Mouse (Mus musculus) cerebellum, adult 2 months (tissue): ENCODE results near the gene Exog. TPM values are rescaled to one million over a fixed set of nuclear protein-coding genes. Genes with fewer than 3 reads are reported as not detected.
A peak's percentile ranks its signal among the peaks of the same experiment; 100 is the strongest.

Experiments
- DNase-seq, 2 experiments: peaks; one replicate each; pipeline ENCODE4 v3.0.0; 2021
- H3K27ac ChIP-seq: fragments of 200-500 bp; 2 replicates; pipeline ENCODE4 v1.5.1; 2012; ENCODE audit warnings: low read length, control low read depth, inconsistent platforms; ENCODE audit not compliant: insufficient read depth
- H3K27me3 ChIP-seq: fragments of 200-500 bp; 2 replicates; pipeline ENCODE4 v1.6.1; 2012; ENCODE audit warnings: inconsistent platforms, mild to moderate bottlenecking, low read length, moderate library complexity; ENCODE audit not compliant: control insufficient read depth, insufficient read depth
- H3K4me1 ChIP-seq: fragments of 200-500 bp; 2 replicates; pipeline ENCODE4 v1.6.1; 2011; ENCODE audit warnings: low read length; ENCODE audit not compliant: control insufficient read depth, insufficient read depth
- H3K4me3 ChIP-seq: fragments of 200-500 bp; replicated peaks from 2 replicates; pipeline ENCODE3; 2011; ENCODE audit warnings: mild to moderate bottlenecking, low read depth, low read length, control low read depth; ENCODE audit not compliant: insufficient read depth
- CTCF ChIP-seq: fragments of 200-500 bp; IDR thresholded peaks from 2 replicates; pipeline ENCODE4 v1.5.1; 2011; ENCODE audit warnings: low read depth, mild to moderate bottlenecking, control low read depth, low read length, moderate library complexity, borderline replicate concordance; ENCODE audit not compliant: insufficient read depth
- POLR2A ChIP-seq: fragments of 200-500 bp; IDR thresholded peaks from 2 replicates; pipeline ENCODE4 v1.6.1; 2011; ENCODE audit warnings: low read length, control low read depth, borderline replicate concordance; ENCODE audit not compliant: insufficient read depth
- WGBS: fragments of 180-500 bp; shearing (Covaris S2); methylation state at CpG from one replicate; pipeline ENCODE4 v1.1.7; 2018; 5-methylcytosine and 5-hydroxymethylcytosine counted together
- polyA plus RNA-seq: library from polyadenylated mRNA; depleted of rRNA; stranded (reverse); fragments of >200 nt; gene quantifications from 2 replicates; pipeline ENCODE4 v1.2.3, GENCODE M21; 2012

The Exog gene
- polyA plus RNA-seq, 1 experiment: 14.1 TPM

DNA sequence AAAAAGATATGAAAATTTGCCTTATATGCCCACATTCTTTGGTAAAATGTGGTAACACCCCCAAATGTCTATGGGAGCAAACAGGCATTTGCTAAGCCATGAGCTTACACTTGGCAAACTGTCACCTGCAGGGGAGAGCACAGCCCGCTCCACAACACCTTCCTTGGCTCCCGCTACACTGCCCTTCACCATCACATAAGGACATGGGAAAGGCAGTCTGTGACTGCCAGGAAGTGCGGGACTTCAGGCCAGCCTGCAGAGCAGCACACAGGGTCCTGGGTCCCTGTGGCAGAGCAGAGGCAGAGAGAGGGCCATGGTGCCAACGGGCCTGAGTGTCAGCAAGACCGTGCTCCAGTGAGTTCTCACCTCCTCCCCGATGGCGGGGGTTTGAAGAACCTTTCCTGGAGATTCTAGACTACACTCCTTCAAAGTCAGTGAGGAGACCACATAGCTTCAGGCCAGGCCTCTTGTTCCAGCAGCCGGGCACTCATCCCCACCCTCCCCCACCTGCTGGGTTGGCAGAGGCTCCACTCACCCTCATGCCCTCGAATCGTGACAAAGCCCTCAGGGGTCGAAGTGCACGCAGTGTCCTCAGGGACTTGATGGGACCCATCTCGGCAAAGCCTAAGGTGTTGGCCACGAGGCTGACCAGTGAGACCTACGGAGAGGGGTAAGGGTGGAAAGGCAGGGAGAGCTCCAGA, 53.0 kb downstream of the Exog start:
- no peak for DNase-seq
- H3K27ac ChIP-seq: no peak overlapping the region
- no peak overlapping the region for H3K4me3 ChIP-seq
- no peaks in the 10 kb centered on the region for H3K27me3 ChIP-seq
- TF ChIP-seq CTCF: no peak
- TF ChIP-seq POLR2A: no peak
- 57% methylated on average over 15 of the region's 15 CpGs for WGBS
- H3K4me1 ChIP-seq: peaks cover 7% of the 10 kb centered on the region; the same call in 1 of the 2 replicates

- H3K4me3 ChIP-seq: no peak overlapping the region
- WGBS: 83% methylated on average over 9 of the region's 9 CpGs
- DNase-seq: no peak
- no peaks in the 10 kb centered on the region for H3K27me3 ChIP-seq
- TF ChIP-seq POLR2A (no peak), CTCF (no peak)
- H3K4me1 ChIP-seq: peaks cover 7% of the 10 kb centered on the region; the same call in 1 of the 2 replicates
- no peak overlapping the region for H3K27ac ChIP-seq
Measured at GRCm38 (mm10) chr9:119498247-119498607, 53.5 kb downstream of the Exog start.

- TF ChIP-seq CTCF (no peak), POLR2A (no peak)
- WGBS: 94% methylated on average over 7 of the region's 7 CpGs
- Histone ChIP-seq H3K27me3 (no peaks in the 10 kb centered on the region), H3K4me3 (no peak overlapping the region), H3K27ac (no peak overlapping the region), H3K4me1 (peaks cover 7% of the 10 kb centered on the region; the same call in 1 of the 2 replicates)
- DNase-seq: no peak
Measured at GRCm38 (mm10) chr9:119498885-119499284, 54.1 kb downstream of the Exog start.

DNA sequence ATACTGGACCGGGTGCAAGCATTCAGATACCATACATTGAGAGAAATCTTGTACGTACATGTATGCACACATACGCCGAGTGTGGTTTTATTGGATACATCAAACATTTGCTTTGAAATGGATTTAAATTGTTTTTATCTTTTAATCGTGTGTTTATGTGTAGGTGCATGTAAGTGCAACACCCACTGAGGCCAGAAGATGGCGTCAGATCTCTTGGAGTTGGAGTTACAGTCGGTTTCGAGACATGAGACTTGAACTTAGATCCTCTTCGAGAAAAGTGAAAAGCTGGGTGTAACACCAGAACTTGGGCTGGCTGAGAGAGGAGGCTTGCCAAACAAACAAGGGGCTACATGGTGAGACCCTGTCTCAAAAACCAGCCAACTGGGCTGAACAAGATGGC, 58.9 kb downstream of the Exog start:
- Histone ChIP-seq H3K27me3 (no peaks in the 10 kb centered on the region; the same call in 1 of the 2 replicates), H3K4me1 (peaks cover 3% of the 10 kb centered on the region; the same call in 1 of the 2 replicates), H3K27ac (no peak overlapping the region), H3K4me3 (no peak overlapping the region)
- TF ChIP-seq POLR2A (no peak), CTCF (no peak)
- WGBS: 95% methylated on average over 9 of the region's 9 CpGs
- DNase-seq: no peak

DNA sequence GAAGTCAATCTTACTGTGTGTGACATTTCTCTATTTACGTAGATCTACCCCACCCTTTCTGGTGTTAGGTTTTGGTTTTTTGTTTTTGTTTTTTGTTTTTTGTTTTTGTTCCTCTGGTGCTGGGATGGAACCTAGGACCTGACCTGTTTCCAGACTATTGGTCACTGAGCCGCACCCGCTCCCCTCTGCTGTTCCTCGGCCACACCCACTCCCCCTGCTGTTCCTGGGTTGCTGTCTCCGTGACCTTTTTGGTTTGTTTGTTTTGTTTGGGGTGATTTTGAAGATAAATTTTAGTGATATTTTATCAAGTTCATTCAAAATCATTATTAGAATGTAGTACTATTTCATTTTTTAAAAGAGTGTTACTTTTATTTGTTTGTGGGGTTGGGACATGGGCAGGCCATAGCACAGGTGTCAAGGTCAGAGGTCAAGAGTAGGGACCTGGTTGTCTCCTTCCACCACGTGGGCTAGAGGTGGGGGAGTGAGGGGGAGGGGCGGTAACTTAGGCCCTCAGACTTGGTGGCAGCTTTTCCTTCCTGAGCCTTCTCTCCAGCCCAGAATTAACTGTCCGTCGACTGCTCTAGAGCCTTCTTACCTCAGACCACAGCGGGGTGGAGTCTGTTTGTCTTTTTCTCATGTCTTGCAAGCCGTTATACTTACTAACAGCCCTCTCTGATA, 60.4 kb downstream of the Exog start:
- H3K4me1 ChIP-seq: peaks cover 3% of the 10 kb centered on the region; the same call in 1 of the 2 replicates
- H3K27ac ChIP-seq: no peak overlapping the region
- 76% methylated on average over 11 of the region's 11 CpGs for WGBS
- H3K4me3 ChIP-seq: no peak overlapping the region
- no peaks in the 10 kb centered on the region; the same call in 1 of the 2 replicates for H3K27me3 ChIP-seq
- no peak for DNase-seq
- TF ChIP-seq POLR2A: no peak
- TF ChIP-seq CTCF: no peak

- TF ChIP-seq CTCF (no peak), POLR2A (no peak)
- H3K27me3 ChIP-seq: no peaks in the 10 kb centered on the region; the same call in 1 of the 2 replicates
- H3K27ac ChIP-seq: no peak overlapping the region
- H3K4me1 ChIP-seq: no peaks in the 10 kb centered on the region
- DNase-seq: peak; percentile 55 to 65
- WGBS: 8% methylated on average over 6 of the region's 6 CpGs
- no peak overlapping the region for H3K4me3 ChIP-seq
Measured at GRCm38 (mm10) chr9:119510902-119511301, 66.2 kb downstream of the Exog start.

GRCm38 (mm10) chr9:119512993-119513392, 68.2 kb downstream of the Exog start:
- Histone ChIP-seq H3K27me3 (no peaks in the 10 kb centered on the region; the same call in 1 of the 2 replicates), H3K4me3 (no peak overlapping the region), H3K4me1 (peaks cover 7% of the 10 kb centered on the region), H3K27ac (no peak overlapping the region)
- WGBS: 85% methylated on average over 9 of the region's 9 CpGs
- no peak for DNase-seq
- TF ChIP-seq CTCF (no peak), POLR2A (no peak)

GRCm38 (mm10) chr9:119513816-119514215, 69.1 kb downstream of the Exog start:
- no peak overlapping the region for H3K27ac ChIP-seq
- no peak for DNase-seq
- no peak overlapping the region for H3K4me3 ChIP-seq
- peaks cover 13% of the 10 kb centered on the region for H3K4me1 ChIP-seq
- H3K27me3 ChIP-seq: no peaks in the 10 kb centered on the region; the same call in 1 of the 2 replicates
- 94% methylated on average over 8 of the region's 8 CpGs for WGBS
- TF ChIP-seq POLR2A (no peak), CTCF (no peak)
